Mouse (Mus musculus): ENCODE results near the gene Agr2. TPM values are rescaled to one million over a fixed set of nuclear protein-coding genes. Genes with fewer than 3 reads are reported as not detected.
A peak's percentile ranks its signal among the peaks of the same experiment; 100 is the strongest.

The Agr2 gene
- polyA plus RNA-seq, 1 experiment = 1,460 TPM

DNA sequence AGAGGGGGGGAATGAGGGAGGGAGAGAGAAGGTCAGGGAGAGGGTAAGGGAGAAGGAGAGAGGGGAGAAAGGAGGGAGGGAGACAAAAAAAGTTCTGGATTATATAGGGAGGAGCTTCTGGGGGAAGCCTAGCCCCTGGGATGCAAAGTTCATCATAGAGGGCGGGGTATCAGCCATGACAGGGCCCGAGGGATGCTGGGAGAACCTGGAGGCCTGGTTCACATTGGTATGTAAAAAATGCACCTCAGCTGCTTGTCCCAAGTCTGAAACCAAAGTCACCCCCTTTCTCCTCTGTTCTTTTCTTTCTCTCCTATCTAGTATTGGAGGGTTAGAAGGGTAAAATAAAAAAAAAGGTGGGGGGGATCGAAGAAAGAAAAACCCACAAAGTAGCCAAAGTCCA, 27.4 kb downstream of the Agr2 start:
- 83% methylated on average over 3 of the region's 3 CpGs for WGBS
- DNase-seq (ENCODE audit: low read depth, low spot score) = no peak

DNA sequence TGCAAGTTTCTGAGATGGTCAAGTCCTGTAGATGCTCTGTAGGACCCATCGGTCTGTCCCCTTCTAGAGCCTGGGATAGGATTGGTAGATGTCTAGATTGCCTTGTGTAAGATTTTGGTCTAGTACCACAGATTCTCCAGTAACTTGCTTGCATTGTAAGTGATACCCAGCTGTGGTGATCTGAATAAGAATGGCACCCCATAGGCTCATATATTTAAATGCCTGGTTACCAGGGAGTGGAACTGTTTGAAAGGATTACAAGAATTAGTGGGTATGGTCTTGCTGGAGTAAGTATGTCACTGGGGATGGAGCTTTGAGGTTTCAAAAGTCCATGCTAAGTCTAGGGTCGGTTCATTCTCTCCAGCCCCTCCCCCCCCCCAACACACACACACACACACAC, 28.0 kb downstream of the Agr2 start:
- no peak for DNase-seq (ENCODE audit: low read depth, low spot score)
- WGBS = 94% methylated on average over 2 of the region's 2 CpGs

DNA sequence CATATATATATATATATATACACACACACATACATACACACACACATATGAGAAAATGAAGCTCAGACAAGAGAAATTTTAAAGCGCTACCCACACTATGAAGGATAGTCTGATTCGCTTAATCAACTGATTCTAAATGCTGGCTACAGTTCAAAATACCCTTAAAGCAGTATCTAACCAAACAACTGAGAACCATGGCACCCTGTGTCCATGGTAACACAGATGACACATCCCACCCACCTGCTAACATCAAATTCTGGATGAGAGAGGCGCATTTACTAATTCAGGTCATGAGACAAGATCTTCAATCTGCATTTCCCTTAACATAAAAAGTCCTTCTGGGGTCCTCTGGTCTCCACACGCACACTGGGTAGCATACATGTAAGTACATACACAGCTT, 33.4 kb downstream of the Agr2 start:
- WGBS = 95% methylated on average over 4 of the region's 4 CpGs
- no peak for DNase-seq (ENCODE audit: low read depth, low spot score)

DNA sequence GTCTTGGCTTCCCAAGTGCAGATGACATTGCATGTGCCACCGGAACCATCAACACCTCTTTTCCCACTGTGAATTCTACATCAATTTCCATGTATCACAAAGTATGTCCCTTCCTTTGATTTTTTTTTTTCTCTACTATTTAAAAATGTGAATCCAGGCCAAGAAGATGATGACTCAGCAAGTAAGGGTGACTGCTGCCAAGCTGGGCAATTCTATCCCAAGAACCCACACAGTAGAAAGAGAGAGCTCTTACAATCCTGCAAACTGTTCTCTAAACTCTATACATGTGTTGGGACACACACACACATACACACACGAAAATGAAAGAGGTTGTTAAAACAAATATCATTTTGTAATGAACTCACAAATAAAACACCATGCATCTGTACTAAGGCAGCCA, 34.5 kb downstream of the Agr2 start:
- WGBS = 55% methylated on average over 2 of the region's 2 CpGs
- DNase-seq (ENCODE audit: low read depth, low spot score) = no peak

DNA sequence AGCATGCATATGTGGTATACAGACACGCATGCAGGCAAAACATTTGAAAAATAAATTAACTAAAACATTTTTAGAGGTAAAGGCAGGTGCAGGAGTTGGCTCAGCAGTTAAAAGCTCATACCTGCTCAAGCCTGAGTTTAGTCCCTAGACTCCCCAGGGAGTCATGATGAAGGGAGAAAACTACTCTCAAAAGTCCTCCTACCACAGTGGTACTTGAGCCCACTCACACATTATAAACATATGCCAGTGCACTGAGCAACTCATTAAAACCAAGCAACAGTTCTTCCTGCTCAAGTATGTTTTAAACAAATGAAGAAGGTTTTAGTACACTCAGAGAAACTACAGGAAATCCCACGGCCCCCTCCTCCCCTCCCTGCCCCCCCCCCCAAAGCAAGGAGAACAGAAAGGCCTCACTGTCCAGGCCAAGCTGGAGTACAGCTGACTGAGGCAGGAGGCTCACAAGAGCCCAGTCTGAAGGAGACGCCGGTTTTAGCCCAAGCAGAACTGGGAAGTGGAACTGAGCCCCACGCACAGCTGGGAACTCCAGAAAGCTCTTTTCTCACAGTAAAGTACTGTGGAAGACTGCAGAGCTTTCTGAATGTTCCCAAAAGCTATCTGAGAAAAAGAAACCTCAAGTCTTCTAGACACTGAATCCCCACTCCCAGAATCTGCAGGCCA, 36.4 kb downstream of the Agr2 start:
- 71% methylated on average over 5 of the region's 5 CpGs for WGBS
- no peak for DNase-seq (ENCODE audit: low read depth, low spot score)

DNA sequence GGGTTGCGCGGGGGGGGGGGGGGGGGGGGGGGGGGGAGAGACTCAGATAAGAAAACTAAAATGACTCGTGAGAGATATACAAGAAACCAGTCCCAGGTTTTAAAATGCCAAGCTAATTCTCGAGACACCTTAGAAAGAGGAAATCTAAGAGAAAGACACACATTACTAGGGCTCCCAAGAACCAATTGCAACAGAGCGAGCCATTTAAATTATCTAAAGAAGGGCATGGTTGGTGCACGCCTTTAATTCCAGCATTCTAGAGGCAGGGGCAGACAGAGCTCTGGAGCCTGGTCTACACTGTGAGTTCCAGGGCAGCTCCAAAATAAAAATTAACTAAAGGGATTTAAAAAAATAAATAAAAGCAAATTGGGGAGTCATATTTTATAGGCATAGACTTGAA, 37.0 kb downstream of the Agr2 start:
- WGBS = 65% methylated on average over 4 of the region's 6 CpGs
- DNase-seq (ENCODE audit: low read depth, low spot score) = no peak

DNA sequence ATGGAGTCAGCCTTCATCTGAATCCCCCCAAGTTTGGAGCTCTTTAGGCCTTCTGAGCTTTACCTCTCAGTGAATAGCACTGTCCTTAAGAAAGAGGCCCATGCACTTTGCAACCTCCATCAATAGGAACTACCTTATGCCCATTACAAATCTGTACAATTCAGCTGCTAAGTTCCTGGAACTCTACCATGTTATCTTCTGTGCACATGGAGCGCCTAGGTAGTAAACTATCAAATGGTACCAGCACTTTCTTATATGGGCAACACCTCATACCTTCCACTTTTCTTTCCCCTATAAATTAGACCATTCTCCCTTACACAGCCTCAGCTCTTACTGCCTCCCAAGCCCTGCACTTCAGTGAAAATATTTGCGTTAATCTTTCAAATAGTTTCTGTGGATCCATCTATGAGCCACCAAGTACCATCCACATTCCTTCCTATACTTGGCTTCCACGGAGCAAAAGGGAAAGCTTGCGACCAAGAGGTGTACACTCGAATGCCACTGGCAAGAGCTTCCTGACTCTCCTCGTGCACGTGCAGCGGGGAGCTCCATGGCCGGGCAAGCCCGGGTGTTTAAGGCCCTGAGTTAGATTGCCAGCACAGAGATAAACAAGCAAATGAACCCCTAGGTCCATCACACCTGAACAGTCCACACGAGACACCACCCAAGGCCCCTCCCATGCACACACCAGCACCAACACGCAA, 38.1 kb downstream of the Agr2 start:
- no peak for DNase-seq (ENCODE audit: low read depth, low spot score)
- 85% methylated on average over 12 of the region's 12 CpGs for WGBS

DNA sequence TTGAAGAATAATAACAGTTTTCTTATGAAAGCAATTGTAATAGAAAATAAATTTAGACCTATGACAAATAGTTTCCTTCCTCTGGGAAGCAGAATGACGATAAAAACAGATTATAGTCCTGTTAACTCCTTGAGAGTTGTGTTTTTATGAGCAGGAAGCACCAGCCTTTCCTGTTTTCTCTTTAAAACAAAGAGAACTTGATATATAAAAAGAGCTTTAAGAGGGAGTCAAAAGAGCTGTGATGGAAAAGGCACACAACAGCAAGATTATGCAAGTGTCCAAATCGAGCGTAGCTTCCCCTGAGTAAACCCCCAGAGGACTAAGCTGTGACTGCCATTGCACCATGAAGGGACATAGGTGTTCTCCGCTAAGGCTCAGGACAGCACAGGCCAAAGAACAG, 39.7 kb downstream of the Agr2 start:
- no peak for DNase-seq (ENCODE audit: low read depth, low spot score)
- 54% methylated on average over 4 of the region's 4 CpGs for WGBS

DNA sequence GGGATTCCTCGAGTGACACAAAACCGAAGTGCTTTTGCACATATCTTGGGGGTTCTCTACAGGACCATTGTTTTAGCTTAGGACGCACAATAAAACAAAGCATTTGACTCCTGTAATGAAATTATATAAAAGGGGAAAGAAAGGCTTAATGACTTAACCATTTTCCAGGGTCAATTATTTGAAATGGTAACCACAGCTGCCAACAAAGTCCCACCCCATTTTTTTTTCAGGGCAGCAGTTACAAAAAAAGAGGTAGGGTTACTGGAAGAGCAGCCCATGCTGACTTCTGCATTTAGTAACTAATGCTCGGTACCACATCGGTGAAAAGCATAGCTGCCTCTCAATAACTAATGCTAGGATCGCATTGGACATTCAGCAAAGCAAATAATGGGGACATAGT, 42.8 kb downstream of the Agr2 start:
- no peak for DNase-seq (ENCODE audit: low read depth, low spot score)
- 89% methylated on average over 6 of the region's 6 CpGs for WGBS

DNA sequence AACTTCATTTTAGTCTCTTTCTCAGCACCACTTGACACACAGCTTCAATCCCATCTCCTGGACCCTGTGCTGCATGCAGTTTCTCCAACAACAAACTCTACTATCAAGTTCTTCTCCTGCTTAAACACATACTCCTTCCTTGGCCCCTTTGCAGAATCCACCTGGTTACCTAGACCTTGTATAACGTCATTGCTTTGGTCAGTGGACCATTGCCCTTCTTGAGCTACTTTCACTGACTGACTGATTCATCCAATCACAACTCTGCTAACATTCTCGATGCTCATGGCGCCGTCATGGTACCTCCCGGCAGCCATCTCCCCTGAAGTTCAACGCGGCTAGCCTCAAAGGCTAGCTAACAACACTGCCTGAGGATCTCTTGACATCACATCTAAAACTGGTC, 43.4 kb downstream of the Agr2 start:
- DNase-seq (ENCODE audit: low read depth, low spot score) = no peak
- WGBS = 97% methylated on average over 7 of the region's 7 CpGs

DNA sequence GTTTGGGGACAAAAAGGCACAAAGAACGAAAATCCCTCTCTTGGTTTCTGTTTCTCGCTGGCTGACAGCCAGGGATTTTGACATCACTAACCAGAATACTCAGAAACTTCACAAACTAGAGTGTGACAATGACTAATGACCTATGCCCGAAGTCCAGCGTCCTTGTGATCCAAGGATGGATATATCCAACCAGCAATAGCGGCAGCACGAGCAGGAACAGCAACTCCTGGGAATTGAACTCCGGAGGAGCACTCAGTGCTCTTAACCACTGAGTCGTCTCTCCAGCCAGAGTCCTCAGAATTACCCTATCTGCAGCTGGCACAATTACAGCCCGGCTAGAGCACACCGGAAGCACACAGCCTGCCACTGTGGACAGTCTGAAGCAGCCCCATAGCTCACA, 44.1 kb downstream of the Agr2 start:
- DNase-seq (ENCODE audit: low read depth, low spot score) = no peak
- WGBS = 53% methylated on average over 10 of the region's 10 CpGs

DNA sequence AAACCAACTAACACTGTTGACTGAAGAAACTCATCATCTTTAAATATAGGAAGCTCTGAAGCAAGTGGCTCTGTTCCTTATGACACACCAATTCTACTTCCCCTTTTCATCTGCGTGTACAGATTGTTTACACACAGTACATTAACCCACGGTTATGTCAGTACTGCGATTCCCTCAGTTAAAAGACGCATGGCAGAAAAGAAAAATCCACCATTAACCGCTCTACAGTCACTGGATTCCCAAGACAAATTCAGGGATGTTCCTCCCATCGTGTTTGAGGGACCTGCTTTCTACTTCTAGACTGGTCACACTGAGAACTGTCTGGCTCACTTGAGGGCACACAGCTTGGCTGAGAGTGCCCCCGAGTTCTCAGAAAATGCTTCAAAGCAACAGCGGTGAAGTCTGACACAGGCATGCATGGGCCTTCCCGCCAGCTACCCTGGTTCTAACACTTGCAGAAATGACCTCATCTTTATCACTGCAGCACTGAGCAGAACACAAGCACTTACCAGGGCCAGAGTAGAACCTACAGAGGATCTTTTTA, 46.9 kb downstream of the Agr2 start:
- 44% methylated on average over 9 of the region's 9 CpGs for WGBS
- no peak for DNase-seq (ENCODE audit: low read depth, low spot score)

DNA sequence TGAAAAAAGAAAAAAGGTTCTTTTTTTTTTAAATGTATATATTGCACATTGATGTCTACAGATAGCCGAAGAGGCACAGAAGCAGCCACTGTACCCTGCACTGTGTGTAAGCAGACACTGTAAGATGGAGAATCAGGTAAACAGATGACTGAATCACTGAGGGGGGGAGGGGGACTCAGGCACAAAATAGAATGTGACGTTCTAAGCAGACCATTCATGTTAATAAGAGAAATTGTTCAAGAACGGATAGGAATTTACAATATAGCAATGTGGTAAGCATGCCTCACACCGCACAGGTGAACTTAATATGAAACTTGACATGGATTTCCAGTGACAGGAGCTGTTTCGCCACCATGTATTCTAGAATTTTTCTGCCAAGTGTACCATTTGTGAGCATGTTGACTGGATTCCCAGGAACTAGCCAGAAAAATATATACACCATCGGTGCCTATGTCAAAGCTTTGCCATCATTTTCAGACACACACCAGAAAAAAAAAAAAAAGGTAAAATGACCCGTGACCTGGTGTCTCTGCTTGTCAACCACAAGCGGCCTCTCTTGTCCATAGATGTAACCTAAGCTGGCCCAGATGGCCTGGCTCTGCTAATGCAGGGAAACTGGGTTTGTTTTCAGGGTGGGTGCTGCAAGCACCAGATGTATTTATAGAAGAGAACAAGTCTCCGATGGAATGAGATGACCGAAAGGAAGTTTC, 48.0 kb downstream of the Agr2 start:
- DNase-seq (ENCODE audit: low read depth, low spot score) = no peak

DNA sequence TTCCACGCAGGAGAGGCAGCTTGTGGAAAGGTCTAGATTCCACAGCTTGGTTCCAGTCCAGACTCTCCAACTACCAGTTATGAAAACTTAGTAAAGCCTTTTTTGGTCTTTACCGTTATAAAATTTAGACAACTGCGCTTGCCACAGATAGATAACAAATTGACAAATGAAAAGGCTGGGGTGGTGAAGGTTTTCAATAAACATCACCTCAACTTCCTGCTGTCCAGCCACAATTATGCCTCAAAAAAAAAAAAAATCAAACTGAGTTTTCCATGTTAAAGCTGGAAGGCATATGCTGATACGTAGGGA, 48.5 kb downstream of the Agr2 start:
- WGBS = 29% methylated on average over 4 of the region's 4 CpGs

More for the DNA sequence above, 48.0 kb downstream of the Agr2 start:
- WGBS = 59% methylated on average over 10 of the region's 10 CpGs

DNA sequence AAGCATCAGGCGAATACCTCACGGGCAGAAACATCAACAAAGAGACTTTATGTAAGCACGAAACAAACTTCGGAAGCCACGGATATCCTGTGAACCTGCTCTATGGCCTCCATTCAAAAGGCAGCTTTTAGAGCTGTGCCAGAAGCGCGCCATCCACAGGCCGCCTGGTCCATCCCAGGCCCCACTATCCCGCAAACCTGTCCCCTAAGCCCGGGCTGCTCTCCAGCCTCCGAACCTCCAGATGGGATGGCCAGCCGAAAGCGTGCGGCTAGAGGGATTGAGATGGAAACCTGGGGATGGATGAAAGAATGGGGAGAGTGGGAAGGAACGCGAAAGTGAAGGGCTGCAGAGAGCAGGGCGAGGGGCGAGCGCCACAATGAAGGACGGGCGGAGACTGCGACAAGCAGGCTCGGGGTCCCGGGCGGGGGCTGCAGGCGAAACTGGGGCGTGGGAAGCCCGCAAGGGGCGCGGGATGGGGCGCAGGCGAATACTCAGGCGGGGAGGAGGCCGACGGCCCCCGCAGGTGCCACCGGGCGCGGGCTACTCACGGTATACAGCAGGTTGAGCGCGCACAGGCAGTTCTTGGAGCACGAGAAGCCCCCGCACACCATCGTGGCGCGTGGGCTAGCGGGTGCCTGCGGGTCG, 49.1 kb downstream of the Agr2 start:
- 1% methylated on average over 49 of the region's 50 CpGs for WGBS
- DNase-seq (ENCODE audit: low read depth, low spot score) = no peak

More for the DNA sequence above, 48.5 kb downstream of the Agr2 start:
- DNase-seq (ENCODE audit: low read depth, low spot score) = no peak

DNA sequence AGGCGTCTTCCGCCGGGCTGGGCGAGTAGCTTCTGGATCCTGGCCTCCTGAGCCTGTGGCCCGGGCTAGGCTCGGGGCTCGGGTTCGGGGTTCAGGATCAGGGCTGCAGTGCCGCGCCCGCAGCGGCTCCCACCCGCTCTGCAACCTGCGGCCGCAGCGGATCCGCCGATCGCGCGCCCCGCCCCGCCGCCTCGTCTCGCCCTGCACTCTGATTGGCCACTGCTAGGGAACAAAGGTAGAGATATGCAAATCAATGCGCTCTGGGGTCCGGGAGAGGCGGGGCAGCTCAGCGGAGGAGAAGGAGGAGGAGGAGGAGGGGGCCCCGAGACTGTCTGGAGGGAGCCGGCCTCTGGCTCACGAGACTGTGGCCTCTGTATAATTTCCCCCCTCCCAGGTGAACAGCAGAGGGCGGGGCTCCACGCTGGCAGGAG, 49.7 kb downstream of the Agr2 start, which contains the start of gene Tspan13:
Gene Tspan13 (minus strand): TSS at position 153 of the 431 bp plus-strand sequence.
- whole genome bisulfite sequencing = under 1% methylated on average over 35 of the region's 35 CpGs

DNA sequence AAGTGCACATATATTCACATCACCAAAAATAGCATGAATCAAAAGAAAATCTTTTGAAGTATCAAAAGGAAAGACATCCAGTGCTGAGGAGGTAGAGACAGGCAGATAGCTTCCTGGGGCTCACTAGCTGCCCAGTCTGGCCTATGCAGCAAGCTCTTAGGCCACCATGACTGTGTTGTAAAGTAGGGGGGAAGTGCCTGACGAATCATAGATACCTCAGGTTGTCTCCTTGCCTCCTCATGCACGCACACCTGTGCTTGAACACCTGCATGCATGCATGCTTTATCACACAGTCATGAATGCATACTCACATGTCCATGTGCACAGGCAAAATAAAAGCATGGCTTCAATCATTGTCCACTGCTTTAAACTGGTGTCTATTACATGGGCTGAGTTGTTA, 52.0 kb downstream of the Agr2 start:
- no peak for DNase-seq (ENCODE audit: low read depth, low spot score)
- 81% methylated on average over 2 of the region's 2 CpGs for WGBS

More for the DNA sequence above, 49.7 kb downstream of the Agr2 start, which contains the start of gene Tspan13:
- peak; percentile 66 for DNase-seq (ENCODE audit: low read depth, low spot score)

DNA sequence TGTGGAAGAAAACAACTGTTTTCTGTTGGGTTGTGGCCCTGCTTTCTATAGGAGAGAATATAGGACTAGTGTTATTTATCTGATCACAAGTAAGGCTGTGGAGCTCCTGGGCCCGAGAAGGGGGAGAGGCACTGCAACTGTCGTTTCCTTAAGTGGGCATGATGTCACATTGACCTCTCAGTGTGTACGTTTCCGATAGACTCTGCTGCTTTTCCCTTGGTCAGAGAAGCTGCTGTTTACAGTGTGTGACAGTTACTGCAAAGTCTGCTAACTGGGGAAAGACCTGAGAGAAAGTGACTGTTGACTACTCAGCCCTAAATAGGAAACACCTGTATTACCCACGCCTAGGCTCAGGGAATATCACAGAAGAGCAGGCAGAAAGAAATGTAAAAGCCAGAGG, 53.5 kb downstream of the Agr2 start:
- WGBS = 31% methylated on average over 5 of the region's 5 CpGs
- no peak for DNase-seq (ENCODE audit: low read depth, low spot score)

DNA sequence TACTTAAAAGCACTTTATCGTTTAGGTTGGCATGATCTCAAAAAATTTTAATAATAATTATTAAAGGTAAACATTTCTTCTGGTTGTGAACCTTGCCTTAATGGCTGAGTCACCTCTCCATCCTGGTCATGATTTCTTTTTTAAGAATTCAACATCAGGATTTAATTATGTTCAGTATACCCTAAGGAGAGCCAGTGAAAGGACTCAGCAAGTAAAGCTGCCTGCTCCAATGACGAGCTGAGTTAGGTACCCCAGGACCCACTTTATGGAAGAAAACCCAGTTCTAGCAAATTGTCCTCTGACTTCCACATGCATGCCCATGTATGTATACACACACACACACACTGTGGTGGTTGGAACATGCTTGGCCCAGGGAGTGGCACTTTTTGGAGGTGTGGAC, 54.9 kb downstream of the Agr2 start:
- 85% methylated on average over 2 of the region's 2 CpGs for WGBS
- no peak for DNase-seq (ENCODE audit: low read depth, low spot score)

DNA sequence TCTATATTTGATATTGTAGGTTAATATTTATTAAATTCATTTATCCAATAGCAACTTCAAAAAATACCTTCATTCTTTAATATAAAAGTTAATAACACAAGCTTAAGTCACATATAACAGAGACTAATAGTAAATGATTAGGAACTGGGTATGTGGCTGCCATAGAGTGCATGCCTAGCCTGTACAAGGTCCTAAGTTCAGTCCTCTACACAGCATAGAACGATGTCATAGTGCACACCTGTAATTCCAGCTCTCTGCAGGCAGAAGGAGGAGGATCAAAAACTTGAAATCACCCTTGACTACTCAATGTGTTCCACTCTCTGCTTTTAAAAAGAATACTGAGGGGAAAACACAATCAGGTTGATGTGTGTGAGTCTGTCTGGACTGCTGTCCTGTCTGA, 57.6 kb downstream of the Agr2 start:
- 38% methylated on average over 1 of the region's 1 CpGs for WGBS

More for the DNA sequence above, 57.6 kb downstream of the Agr2 start:
- no peak for DNase-seq (ENCODE audit: low read depth, low spot score)
